Mouse (Mus musculus): ENCODE data around the gene Snx5.

DNA sequence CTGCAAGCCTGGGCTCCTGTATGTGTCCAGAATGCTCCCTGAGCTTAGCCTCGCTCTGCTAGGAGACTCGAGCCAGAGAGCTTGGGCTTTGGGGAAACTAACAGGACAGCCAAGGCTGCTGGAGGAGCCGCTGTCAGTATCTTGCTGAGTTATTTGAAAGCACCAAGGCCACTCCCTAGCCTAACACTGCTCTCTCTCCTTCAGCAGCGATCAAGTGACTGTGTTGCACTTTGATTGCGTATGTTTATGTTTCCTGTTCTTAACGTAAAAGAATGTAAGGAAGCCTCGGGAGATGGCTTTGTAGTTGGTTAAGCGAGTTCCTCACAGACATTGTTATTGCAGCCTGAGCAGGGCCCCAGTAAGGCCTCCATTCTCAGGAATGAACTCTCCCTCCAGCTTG lies 4.0 kb upstream of the Snx5 start:
- TF ChIP-seq CTCF (IDR thresholded peaks at IDR 0.05), result no peak
- no peak for TF ChIP-seq POLR2A (IDR thresholded peaks at IDR 0.05; ENCODE audit: insufficient read depth, low read depth, low read length)
- TF ChIP-seq EP300 (IDR thresholded peaks at IDR 0.05; ENCODE audit: insufficient read depth, low read depth, low read length), result no peak

Measured in heart, adult 2 months (tissue).